Mouse (Mus musculus) urinary bladder, adult 2 months (tissue): Measurements from ENCODE around the gene Rbm24. TPM values are rescaled to one million over a fixed set of nuclear protein-coding genes. Genes with fewer than 3 reads are reported as not detected.

ENCODE experiments used
- DNase-seq: peaks from one replicate; pipeline ENCODE4 v3.0.0; 2022; ENCODE audit warnings: low spot score
- polyA plus RNA-seq: library from polyadenylated mRNA; depleted of rRNA; stranded (reverse); fragments of >200 nt; gene quantifications from 2 replicates; pipeline ENCODE4 v1.2.3, GENCODE M21; 2012; rRNA removed

Rbm24 gene
- polyA plus RNA-seq: 25.2 and 39.0 TPM in 2 replicates

DNA sequence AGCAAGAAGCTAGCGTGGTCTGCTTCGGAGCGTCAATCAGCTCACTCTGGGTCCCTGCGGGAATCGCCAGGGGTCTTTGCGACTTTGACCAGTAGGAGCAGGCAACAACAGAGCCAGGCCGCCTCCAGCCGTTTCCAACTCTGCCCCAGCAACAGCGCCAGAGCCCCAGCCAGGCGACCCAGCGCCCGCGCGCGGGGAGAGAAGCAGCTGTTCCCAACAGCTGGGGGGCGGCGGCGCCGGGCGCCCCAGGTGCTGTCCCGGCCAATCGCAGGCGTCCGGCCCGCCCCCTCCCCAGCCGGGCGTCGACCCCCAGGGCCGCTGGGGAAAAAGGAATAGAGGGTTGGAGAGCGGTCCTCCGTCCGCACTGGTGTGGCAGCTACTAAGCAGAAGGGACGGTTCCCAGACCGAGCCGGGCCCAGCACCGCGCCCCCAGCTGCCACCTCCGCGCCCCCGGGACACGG, at the start of gene Rbm24:
Gene Rbm24, plus strand, starts transcription at position 294 of the 461 bp plus-strand sequence.
- no peak for DNase-seq

DNA sequence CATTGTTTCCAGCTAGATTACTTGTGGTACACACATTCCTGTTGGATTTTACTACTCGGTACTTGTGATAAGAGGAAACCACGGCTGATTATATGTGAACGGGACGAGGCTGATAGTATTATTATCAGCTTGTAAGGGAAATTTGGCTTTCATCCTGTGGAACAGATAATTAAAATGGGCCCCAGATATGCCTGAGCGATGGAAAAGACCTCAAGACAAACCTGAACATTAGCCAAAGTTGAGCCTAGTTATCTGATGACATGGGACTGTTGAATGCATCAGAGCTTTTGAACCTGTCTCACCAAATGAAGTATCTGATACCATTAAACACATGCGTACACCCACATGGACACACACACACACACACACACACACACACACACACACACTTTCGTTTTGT, 45.4 kb upstream of the Rbm24 start:
- DNase-seq: no peak

DNA sequence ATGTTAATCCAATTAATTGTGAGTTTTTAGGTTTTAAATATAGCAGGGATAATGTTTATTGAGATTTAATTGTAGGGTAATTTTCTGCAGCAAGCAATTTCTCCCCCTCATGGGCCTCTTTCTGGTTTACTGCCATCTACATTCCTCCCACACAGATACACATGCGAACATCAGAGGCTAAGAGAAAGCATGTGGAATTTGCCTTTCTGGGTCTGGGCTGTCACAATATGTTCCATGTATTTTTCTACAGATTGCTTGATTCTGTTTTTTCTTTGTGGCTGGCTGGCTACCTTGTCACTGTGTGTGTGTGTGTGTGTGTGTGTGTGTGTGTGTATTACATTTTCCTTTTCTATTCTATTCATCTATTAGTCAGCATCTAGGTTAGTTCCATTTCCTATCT, 42.9 kb upstream of the Rbm24 start:
- no peak for DNase-seq

DNA sequence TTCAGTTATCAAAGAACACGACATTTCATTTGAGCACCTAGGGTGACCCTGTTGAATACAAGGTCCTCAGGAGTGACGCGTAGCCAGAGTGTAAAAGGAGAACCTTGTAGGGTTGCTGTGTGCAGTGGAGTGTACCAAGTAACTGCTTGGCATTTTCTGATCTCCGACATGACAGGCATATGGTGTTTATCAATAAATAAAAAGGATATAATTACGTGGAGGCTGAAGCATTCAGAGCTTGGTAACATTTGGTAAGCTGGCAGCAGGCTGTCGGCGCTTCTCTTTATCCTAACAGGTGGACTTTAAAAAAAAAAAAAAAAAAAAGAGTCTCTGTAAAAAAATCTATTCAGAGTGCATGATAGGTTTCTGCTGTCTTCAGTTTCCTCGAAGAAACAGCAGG, 30.8 kb upstream of the Rbm24 start:
- no peak for DNase-seq

DNA sequence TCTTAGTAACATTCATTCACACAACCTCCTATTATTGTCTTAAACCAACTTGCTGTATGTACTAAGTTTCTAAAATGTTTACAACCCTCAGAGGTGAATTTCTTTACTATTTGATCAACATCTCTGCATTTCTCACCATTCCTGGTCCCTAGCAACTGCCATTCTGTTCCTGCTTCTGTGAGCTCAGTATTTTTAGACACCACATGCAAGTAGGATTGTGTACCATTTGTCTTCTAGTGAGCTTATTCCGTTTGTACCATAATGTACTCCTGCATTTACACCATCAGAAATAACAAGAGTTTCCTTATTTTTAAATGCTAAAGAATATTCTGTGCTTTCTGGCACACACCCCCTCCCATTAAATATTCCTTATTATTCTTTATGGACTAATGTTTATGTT, 26.6 kb upstream of the Rbm24 start:
- DNase-seq: no peak

DNA sequence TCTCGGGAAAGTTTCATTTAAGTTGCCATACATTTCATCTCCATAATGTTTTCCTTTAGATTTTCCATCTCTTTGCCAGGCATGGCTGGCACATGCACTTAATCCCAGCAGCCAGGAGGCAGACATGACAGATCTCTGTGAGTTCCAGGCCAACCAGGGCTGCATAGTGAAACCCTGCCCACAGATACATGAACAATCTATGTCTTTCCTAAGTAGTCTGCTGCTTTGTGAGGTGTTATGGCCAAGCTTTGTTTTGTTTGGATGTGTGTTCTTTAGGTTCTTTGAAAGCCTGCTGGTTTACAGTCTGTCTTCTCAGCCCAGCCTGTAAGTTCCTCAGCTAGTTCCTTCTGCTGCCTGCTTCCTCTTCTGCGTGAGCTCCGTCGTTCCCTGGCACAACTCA, 25.3 kb upstream of the Rbm24 start:
- DNase-seq: no peak

DNA sequence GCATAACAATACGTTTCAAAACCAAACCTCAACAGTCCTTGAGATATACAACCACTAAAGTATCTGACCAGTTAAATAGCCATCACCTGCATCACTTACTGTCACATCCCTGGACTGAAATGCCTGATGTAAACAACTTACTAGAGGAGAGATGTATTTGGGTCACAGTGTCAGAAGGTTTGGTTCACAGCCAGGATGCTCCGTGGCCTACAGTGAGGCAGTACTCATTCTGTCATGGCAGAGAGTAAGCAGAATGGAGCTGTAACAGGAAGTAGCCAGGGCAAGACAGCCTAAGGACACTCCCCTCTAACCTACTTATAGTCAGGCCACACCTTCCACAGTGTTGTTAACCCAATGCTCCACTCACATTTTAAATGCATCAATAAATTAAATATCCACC, 24.3 kb upstream of the Rbm24 start:
- DNase-seq: no peak

DNA sequence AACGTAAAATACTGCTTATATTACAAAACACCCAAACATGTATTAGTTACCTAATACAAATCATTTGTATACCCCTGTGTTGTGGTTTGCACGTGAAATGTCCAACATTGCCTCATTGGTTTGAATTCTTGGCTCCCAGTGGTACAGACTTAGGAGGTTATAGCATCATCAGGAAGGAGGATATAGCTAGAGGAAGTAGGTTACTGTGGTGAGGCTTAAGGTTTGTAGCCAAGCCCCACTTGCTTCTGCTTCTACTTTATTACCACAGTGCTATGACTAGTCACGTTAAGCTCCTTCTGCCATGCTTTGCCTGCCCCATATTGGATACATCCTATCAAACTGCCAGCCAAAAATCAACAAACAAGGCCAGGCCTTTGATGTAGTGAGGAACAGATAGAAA, 21.0 kb upstream of the Rbm24 start:
- DNase-seq: no peak

DNA sequence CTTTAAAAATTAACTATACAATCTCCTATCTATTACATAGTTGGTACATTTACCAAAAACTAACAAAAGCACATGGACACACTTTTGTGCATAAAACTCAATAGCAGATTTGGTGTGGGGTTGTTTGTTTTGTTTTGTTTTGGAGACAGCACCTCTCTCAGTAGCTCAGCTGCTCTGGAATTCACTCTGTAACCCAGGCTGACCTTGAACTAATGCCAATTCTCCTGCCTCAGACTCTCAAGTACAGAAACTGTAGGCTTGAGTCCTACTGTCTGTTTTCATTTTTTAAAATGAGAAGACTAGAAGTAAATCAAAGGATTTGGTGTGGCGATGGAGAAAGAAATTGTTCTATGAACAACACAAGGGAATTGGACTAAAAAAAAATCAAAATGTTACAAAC, 11.1 kb upstream of the Rbm24 start:
- no peak for DNase-seq

DNA sequence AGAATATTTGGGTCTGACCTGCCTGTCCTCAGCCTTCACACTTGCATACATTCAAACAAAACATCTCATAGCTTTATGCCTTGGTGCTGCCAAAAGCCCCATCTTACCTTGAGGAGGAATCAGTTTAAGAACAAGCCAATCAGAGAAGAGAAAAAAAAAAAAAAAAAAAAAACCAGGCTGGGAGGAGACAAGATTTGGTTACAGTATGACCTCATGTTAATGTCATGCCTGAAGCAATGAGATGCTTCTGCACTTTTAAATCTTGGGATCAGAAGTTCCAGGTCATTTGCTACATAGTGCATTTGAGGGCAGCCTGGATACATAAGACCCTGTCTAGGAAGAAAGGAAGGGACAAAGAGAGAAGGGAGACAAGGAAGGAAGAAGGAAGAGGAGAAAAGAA, 6.0 kb upstream of the Rbm24 start:
- no peak for DNase-seq

DNA sequence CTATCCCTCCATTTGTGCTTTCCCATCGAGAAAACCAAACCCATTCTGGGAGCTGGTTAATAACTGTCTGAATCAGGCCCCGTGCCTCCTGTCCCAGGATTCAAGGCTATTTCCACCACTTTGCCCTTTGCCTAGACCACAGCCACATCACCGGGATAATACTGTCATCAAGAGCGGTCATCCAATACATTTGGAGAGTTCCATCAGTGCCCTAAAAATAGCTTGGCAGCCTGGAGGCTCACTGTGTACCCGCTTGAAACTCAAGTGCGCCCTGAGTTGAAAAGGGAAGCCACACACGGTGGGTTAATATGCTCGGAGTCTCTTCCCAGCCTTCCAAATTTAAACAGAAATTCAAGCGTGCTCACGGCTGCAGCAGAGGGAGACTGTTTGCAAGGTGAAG, 4.6 kb upstream of the Rbm24 start:
- no peak for DNase-seq

DNA sequence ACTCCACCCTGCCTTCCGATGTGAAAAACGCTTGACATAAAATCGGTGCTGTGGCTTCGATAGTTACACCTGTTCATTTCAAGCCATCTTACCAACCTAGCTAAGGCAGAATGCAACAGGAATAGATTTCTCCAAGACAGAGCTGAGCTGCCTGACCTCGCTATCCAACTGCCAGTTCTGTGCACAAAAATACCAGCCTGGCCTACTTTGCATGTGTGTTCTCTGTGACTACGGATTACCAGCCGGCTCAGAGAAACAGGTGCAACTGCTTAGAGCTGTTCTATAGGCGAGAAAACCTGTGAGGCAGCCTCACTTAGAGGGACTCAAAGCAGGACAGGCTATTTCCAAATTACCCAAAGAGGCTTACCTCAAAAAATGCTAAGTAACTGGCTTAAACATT, 4.2 kb upstream of the Rbm24 start:
- DNase-seq: no peak

DNA sequence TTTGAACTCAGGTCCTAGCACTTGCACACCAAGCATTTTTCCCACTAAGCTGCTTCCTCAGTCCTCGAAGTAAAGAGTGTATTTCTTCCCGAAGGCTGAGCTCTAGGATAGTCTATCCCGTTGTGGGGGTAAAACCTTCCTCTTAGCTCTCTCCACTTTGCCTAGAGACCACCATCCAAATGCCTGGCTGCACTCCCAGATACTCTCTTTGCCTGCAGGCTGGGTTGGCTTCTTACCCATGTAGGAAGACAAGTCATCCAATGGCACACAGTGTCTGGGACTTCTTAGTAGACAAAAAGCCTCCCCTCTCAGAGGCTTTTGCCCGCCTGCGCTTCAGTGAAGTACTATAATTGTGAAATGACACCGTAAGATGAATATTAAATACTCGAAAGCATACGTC, 2.2 kb upstream of the Rbm24 start:
- no peak for DNase-seq

DNA sequence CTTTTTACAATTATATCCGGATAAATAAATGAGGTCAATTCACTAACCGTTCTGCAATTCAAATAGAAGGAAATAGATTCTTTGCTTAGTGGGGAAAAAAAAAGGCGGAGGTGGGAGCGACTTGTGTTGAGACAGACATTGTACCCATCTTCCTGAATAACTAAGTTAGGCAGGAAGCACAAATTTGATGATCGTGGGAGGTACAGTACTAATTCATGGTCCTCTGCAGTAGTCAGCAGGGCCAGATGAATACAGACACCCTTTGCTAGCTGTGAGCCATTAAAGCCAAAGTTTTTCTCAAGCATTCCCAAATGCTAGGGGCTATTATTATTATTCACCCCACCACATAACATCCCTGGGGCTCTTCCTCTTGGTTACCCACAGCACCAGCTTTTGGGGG, 640 bp upstream of the Rbm24 start:
- no peak for DNase-seq

DNA sequence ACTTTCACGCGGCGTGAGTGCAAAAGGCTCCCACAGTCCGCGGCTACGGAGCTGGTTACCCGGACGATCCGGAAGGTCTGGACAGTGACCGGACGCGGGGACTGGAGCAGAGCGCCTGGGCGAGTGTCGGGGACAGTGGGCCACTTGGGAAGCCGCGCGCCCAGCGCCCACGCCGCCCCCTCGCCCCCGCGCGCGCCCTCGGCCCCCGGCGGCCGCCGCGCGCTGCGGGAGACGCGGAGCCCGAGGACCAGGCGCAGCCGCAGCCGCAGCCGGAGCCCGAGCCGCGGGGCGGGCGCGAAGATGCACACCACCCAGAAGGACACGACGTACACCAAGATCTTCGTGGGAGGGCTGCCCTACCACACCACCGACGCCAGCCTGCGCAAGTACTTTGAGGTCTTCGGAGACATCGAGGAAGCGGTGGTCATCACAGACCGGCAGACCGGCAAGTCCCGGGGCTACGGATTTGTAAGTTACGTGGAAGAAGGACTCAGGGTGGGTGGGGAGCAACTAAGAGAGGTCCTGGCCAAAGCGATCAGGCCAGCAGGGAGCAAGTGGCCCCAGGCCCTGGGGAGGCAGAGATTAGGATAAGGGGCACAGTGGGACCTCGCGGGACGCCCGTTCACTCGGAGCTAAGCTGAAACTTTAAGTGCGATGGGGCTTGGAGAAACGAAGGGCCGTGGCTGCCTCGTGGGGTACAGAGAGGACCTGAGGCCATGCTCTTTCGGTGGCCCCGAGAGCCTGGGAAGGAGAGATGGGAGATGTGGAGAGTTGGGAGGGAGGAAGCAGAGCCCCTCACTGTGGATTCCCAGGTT, 704 bp downstream of the Rbm24 start:
- DNase-seq: peak; percentile 29

DNA sequence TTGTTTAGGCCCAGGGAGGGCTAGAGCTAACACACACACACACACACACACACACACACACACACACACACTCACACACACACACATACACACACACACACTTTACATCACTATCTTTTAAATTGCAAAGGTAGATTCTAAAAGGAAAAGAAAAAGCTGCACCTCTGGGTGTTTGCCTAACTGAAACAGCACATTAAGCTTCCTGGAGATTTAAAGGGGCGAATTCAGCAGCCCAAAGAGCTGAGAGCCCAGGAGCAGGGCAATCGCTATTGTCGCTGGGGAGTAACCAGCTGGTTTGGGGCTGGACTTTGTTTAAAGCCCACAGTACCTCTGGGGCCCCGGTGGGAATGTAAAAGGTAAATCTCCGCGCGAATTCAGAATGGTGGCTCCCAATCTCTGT, 1.4 kb downstream of the Rbm24 start:
- no peak for DNase-seq

DNA sequence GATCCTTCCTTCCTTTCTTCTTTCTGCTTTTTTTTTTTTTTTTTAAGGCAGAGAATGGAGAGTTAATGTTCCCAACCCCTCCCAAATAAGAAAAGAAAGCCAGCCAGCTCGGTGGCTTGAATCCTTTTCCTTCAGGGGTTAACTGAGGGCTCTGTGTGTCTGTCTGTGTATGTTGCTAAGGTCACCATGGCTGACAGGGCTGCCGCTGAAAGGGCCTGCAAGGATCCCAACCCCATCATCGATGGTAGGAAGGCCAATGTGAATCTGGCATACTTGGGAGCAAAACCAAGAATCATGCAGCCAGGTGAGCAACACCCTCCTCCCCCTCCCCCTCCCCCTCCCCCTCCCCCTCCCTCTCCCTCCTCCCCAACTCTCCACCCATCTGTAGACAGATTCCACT, 1.9 kb downstream of the Rbm24 start:
- no peak for DNase-seq

DNA sequence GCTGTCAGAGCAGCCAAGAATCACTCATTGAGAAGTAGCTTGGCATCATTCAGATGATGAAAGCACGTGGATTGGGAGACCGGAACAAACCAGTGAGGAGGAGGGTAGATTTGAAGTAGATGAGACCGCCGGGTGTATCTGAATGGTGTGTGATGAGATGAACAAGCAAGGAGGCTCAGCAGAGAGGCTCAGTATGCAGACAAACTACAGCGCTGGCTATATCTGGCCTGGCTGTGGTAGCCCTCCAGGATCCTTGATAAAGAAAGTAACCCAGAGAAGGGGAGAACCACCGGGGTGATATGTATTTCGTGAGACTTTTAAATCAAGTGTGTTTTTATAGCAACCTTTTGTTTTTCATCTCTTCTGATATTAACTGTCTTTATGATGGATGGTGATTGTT, 5.6 kb downstream of the Rbm24 start:
- no peak for DNase-seq

DNA sequence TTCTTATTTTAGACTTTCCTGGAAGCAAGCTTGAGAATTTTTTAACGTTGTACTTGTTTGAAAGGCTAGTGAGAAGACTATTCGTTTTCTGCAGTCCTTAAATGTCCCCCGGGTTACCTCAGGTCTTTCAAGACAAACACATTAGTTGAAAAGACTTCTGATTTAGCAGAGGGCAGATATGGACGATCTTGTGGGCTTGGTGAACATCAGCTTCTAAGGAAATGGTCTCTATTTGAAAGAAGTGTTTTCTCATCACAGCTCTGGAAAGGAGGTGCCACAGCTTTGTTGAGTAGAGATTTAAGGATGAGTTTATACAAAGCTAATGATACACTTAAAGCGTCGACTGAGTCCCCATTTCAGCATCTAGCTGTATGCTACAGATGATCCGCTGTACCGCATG, 6.1 kb downstream of the Rbm24 start:
- no peak for DNase-seq

DNA sequence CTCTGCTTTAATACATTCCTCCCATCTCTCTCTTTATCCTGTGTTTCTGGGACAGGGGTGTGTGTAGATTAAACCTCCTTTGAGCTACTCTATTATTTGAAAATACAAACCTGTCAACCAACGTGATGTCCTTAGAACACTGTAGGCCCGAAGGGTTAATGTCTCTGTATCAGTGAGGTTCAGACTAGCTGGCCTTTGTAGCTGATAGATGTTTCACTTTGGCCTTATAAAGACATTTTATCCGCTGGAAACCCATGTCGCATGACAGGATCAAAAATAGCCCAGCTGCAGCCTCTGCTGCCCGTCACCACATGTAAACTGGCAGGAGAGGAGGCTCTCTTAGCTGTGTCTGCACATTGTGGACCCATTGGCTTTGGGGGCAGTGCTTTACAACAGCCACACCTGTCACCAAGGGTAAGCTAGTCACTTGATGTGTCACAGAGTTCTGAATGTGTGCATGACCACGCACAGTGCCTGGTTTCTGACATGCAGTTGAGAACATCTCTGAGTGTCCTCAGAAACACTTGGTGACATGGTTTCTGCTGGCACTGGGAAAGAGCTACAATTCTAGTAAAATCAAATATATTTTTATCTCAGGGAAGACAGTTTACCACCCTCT, 8.5 kb downstream of the Rbm24 start:
- DNase-seq: no peak

DNA sequence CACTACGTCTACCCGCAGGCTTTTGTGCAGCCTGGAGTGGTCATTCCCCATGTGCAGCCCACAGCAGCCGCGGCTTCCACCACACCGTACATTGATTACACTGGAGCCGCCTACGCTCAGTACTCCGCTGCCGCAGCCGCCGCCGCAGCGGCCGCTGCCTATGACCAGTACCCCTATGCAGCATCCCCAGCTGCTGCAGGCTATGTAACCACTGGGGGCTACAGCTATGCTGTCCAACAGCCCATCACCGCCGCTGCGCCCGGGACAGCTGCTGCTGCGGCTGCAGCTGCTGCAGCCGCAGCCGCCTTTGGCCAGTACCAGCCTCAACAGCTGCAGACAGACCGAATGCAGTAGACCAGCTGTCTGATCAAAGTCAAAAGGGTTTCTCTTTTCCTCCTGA, 10.7 kb downstream of the Rbm24 start:
- no peak for DNase-seq

DNA sequence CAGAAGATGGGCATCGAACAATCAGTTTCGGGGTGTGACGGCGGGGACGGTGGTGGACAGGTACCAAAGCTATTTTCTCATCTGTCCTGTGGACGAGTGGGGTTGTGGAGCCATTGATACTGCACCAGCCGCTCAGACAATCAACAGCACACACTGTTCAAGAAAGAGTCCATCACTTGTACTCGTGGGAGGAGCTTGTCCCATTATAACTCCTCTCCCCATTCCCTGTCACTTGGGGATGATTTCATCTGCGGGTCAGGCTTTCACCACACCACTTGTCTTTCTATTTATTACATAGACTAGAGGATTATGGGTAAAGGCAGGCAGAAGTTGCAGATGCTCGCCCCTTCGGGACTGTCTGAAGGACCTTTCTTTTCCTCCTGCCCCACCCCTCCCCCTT, 11.6 kb downstream of the Rbm24 start:
- no peak for DNase-seq

DNA sequence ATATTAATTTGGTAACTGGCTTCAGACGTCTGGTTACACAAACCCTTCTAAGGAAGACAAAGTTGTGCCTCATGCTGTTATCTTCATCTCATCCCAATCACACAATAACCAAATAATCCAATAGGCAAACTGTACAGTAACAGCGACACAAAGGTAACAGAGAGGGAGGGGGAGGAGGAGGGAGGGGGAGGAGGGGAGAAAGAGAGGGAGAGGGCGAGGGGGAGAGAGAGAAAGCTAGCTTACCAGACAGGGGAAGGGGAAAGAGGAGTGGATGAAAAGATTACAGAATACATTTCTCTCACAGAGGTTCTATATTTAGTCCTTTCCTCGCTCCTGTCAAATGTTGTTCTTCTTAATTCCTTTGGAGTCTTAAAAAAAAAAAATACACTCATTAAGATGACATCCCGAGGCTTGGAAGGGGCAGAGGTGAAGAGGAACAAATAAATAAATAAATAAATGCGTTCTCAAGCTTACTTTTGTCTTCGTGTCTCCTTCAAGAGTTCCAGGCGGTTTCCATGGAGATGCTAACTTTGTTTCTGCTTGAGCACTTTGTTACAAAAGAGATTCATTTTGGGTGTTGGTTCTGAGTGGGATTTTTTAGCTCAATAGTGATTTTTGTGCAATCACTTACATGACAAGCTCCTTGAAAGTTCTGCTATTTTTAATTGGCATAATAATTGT, 15.8 kb downstream of the Rbm24 start:
- DNase-seq: no peak
